Mouse (Mus musculus) megakaryocyte, embryonic 14.5 days (primary cell): ENCODE measurements at regions not wholly inside any gene's neighbourhood (a gene's known extent, or its start where the extent isn't known, plus 50 kb on each side); places are given as distances from the start of the nearest gene placed in this dataset.

ENCODE experiments used
- FLI1 ChIP-seq: IDR thresholded peaks from 2 replicates; pipeline ENCODE4 v1.6.1; 2012; ENCODE audit warnings: low read length, inconsistent platforms, mixed read lengths
- GATA1 ChIP-seq: IDR thresholded peaks from 3 replicates; pipeline ENCODE4 v1.6.1; 2012; ENCODE audit warnings: mixed read lengths, low read length, inconsistent platforms, borderline replicate concordance

GRCm38 (mm10) chr3:15139550-15139949 lies 192.6 kb downstream of the Gm9733 start:
- TF ChIP-seq FLI1: no peak
- no peak for TF ChIP-seq GATA1
